Mouse (Mus musculus) kidney, postnatal 36 days (tissue): ENCODE data around the gene Serpina1b.
A peak's percentile ranks its signal among the peaks of the same experiment; 100 is the strongest.
"Not testable (repeated sequence)": the region's sequence is repeated elsewhere in the genome, so short reads cannot be mapped to it uniquely, and the experiment has no call there.

Experiments
- DNase-seq, 2 experiments: peaks; one replicate each; pipeline ENCODE4 v3.0.0; 2021 to 2022; ENCODE audit warnings: mixed read lengths in 2 of 2

Gene Serpina1b

GRCm38 (mm10) chr12:103830273-103830672, at the start of gene Serpina1b:
Serpina1b (minus strand) TSS chr12:103830373.
- DNase-seq = not testable (repeated sequence)

GRCm38 (mm10) chr12:103866873-103867272, 36.7 kb upstream of the Serpina1b start:
- DNase-seq = not testable (repeated sequence)

- DNase-seq = not testable (repeated sequence)
Measured at GRCm38 (mm10) chr12:103863101-103863974, 33.2 kb upstream of the Serpina1b start, which contains the start of gene Serpina1a. Serpina1a (minus strand) TSS chr12:103863562.

DNA sequence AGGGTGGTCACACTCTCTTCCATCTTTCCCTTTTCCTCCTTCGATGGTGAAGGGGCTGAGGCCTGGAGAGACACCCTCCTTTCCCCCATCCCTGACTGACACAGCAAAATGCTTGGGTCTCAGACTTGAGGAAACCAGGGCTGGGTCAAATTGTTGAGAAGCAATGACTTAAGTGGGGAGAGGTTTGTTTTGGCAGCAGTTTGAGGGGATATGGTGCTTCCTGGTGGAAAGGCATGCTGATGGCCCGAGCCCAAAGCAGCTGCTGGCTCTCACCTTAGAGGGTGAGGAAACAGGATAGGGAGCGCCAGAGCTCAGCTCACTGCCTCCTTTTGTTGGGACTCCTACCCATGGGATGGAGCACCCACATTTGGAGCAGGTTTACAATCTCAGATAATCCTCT, 30.8 kb upstream of the Serpina1b start:
- DNase-seq = no peak

DNA sequence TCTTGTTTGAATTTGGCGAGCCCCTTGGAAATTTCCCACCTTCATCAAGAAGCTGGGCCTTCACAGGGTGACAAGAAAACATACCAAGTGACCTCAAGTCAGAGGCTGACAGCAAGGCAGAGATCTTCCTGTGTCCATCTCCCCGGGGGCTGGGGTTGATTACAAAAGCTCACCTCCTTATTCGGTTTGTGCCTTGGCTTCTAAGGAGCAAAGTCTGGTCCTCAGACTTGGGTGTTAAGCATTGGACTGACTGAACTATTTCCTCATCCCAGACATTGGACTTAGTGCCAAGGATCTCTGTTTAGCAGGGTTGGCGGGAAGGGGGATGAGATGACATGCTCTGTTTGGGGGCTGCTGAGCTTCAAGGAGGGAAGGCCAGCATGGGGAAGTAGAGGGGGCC, 30.4 kb upstream of the Serpina1b start:
- peak; percentile 9 to 21 for DNase-seq

- not testable (repeated sequence) for DNase-seq
Measured at GRCm38 (mm10) chr12:103859584-103859983, 29.4 kb upstream of the Serpina1b start.

- not testable (repeated sequence) for DNase-seq
Measured at GRCm38 (mm10) chr12:103853032-103853431, 22.9 kb upstream of the Serpina1b start.

DNA sequence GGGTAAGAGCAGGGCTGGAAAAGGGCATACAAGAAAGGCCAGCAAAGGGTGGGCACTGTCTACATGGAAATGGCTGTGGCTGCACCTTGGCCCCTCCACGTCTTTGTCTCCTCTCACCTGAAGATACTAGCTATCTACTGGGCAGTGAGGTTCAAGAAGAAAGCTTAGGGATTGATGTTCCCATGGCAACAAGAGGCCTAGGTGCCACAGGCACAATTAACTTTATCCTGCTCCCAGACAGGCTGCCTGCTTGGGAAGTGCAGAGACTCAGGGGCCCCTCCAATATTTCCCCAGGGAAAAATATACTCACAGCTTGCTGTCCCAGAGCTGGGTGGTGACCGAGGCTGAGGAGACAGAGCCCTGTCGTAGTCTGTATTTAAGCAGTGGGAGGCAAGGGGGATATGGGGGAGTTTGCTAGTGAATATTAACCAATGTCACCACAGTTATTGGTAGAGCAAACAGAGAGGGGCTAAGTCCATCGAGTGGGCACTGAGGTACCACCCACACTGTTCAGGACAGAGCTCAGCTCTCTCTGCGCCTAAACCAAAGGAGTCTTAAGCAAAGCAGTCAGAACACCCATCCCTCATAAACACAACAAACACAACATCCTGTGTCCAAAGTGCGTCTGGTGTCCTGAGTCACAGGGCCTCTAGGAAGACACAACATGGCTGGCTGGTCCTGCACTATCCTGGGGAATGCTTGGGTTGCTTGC, 2.4 kb downstream of the Serpina1b start:
- DNase-seq = not testable (repeated sequence)

DNA sequence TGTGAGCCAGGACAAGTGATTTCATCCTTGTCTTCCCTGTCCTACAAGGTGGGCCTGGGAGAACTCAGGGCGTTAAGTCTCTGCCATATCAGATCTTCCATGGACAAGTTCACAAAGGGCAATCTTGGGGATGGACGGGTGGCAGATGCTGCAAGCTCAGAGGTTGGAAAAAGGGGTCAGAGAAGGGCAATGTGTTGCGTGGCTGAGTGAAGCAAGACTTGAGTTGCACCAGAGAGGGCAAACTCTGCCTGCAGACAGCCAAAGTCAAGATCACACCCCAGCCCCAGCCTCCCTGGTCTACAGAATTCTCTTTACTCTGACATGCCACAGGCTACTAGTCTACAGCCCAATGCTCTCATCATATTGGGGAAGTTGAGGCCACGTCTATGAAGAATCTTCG, 6.3 kb downstream of the Serpina1b start:
- not testable (repeated sequence) for DNase-seq

- DNase-seq = not testable (repeated sequence)
Measured at GRCm38 (mm10) chr12:103773246-103773851, 56.8 kb downstream of the Serpina1b start, which contains the start of gene Serpina1d. Serpina1d (minus strand) TSS chr12:103773592.

GRCm38 (mm10) chr12:103770597-103770996, 59.6 kb downstream of the Serpina1b start:
- peak in 1 of 2 experiments; percentile 12 for DNase-seq

DNA sequence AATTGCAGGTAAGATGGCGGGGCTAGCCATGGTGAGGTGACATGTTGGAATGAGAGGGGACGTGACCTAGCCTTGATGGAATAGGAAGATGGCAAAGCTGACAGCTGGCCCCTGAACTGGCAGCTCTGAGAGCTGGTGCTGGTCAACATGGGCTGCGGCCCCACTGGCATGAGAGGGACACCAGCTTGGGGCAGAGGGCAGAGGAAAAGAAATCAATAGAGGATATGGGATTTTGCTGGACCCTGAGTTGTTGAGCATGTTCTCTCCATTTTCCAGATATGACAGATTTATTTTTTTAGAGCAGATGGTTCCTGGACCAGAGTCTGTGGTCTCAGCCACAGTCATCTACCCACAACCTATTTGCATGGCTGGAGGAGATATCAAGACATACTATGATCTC, 67.1 kb downstream of the Serpina1b start:
- not testable (repeated sequence) for DNase-seq

DNA sequence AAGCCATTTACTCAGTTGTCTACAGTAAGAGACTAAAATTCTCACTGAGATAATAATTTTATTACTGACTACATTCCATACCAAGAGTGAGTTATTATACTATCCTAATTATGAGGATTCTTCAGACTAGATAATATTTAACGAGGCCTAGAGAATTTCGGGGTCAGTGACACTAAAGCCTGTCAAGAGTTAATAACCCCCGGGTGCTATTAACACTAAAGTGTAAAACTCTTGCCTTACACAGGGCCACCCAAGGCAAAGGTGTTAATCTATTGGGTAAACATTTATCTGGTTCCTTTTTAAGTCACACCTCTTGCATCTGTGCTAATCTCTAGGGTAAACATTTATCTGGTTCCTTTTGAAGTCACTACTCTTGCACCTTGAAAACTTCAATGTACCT, 69.9 kb downstream of the Serpina1b start:
- peak in 1 of 2 experiments; percentile 17 for DNase-seq

- not testable (repeated sequence) for DNase-seq
Measured at GRCm38 (mm10) chr12:103745957-103746356, 84.2 kb downstream of the Serpina1b start.

DNA sequence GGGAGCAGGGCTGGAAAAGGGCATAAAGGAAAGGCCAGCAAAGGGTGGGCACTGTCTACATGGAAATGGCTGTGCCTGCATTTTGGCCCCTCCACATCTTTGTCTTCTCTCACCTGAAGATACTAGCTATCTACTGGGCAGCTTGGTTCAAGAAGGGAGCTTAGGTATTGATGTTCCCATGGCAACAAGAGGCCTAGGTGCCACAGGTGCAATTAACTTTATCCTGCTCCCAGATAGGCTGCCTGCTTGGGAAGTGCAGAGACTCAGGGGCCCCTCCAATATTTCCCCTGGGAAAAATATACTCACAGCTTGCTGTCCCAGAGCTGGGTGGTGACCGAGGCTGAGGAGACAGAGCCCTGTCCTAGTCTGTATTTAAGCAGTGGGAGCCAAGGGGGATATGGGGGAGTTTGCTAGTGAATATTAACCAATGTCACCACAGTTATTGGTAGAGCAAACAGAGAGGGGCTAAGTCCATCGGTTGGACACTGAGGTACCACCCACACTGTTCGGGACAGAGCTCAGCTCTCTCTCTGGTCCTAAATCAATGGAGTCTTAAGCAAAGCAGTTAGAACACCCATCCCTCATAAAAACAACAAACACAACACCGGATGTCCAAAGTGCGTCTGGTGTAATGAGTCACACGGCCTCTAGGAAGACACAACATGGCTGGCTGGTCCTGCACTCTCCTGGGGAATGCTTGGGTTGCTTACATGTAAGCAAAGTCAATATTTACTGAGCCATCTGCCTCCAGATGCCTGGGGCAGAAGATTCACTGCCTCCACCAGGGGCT, 92.2 kb downstream of the Serpina1b start:
- not testable (repeated sequence) for DNase-seq

DNA sequence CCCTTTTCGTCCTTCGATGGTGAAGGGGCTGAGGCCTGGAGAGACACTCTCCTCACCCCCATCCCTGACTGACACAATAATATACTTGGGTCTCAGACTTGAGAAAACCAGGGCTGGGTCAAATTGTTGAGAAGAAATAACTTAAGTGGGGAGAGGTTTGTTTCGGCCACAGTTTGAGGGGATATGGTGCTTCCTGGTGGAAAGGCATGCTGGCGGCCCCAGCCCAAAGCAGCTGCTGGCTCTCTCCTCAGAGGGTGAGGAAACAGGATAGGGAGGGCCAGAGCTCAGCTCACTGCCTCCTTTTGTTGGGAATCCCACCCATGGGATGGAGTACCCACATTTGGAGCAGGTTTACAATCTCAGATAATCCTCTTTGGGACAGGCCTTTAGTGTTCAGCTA, 94.6 kb downstream of the Serpina1b start:
- DNase-seq = not testable (repeated sequence)

- DNase-seq = not testable (repeated sequence)
Measured at GRCm38 (mm10) chr12:103735101-103735500, 95.1 kb downstream of the Serpina1b start.

- peak in 1 of 2 experiments; percentile 60 for DNase-seq
Measured at GRCm38 (mm10) chr12:103711537-103711936, 118.6 kb downstream of the Serpina1b start.

DNA sequence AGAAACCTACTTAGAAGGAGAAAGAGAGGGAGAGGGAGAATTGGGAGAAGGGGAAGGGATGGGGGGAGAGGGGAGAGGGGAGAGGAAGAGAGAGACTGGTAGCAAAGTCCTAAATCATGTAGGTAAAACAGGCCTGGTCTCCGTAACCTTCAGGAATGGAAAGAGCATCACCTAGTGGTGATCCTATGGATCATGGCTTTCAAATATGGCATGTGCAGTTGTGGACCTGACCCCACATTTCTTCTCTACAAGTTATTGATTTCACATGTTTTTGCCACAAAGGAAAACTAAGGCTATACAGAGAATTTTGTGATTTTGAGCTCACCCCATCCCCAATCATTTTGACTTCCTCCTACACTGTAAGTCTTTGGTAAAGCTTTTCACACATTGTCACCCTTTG, 119.8 kb downstream of the Serpina1b start:
- DNase-seq = no peak

GRCm38 (mm10) chr12:103706113-103706512, 124.1 kb downstream of the Serpina1b start:
- DNase-seq = no peak

GRCm38 (mm10) chr12:103705547-103705946, 124.6 kb downstream of the Serpina1b start:
- peak in 1 of 2 experiments; percentile 42 for DNase-seq

- DNase-seq = peak; percentile 52 to 71
Measured at GRCm38 (mm10) chr12:103700144-103700750, 129.9 kb downstream of the Serpina1b start.
